Mouse (Mus musculus) regulatory T cell (primary cell): ENCODE results near the gene Grik4.

Experiments
- in situ Hi-C: fragments of 300-600 bp; cut with MboI, MseI; formaldehyde crosslinking; loops from one replicate; pipeline ENCODE4 v1.15.1; 2025; ENCODE audit warnings: high pct_unique_total_duplicates

Gene Grik4

GRCm38 (mm10) chr9:42674017-42674412 lies 270.3 kb downstream of the Grik4 start:
- in situ Hi-C loops, result loop anchor here (25.0 kb wide), 1 partner anchor 1412 kb away; no protein-coding TSS in a partner anchor

- in situ Hi-C loops, result loop anchor here (25.0 kb wide), 1 partner anchor 1411 kb away; no protein-coding TSS in a partner anchor
Measured at GRCm38 (mm10) chr9:42673385-42674016, 270.8 kb downstream of the Grik4 start.

- in situ Hi-C loops, result loop anchor here (25.0 kb wide), 1 partner anchor 1411 kb away; no protein-coding TSS in a partner anchor
Measured at GRCm38 (mm10) chr9:42672982-42673381, 271.3 kb downstream of the Grik4 start.

GRCm38 (mm10) chr9:42670619-42671018 lies 273.7 kb downstream of the Grik4 start:
- in situ Hi-C loops, result loop anchor here (25.0 kb wide), 1 partner anchor 1408 kb away; no protein-coding TSS in a partner anchor

- in situ Hi-C loops, result loop anchor here (25.0 kb wide), 1 partner anchor 1399 kb away; no protein-coding TSS in a partner anchor
Measured at GRCm38 (mm10) chr9:42661481-42661880, 282.8 kb downstream of the Grik4 start.

- in situ Hi-C loops, result loop anchor here (25.0 kb wide), 1 partner anchor 1390 kb away; no protein-coding TSS in a partner anchor
Measured at GRCm38 (mm10) chr9:42652756-42653155, 291.5 kb downstream of the Grik4 start.

- in situ Hi-C loops, result loop anchor here (25.0 kb wide), 1 partner anchor 1390 kb away; no protein-coding TSS in a partner anchor
Measured at GRCm38 (mm10) chr9:42652309-42652708, 292.0 kb downstream of the Grik4 start.

GRCm38 (mm10) chr9:42649872-42650271 lies 294.4 kb downstream of the Grik4 start:
- in situ Hi-C loops, result loop anchor here (25.0 kb wide), 1 partner anchor 1388 kb away; no protein-coding TSS in a partner anchor

- in situ Hi-C loops, result no loop called here
Measured at GRCm38 (mm10) chr9:42648051-42648450, 296.2 kb downstream of the Grik4 start.

GRCm38 (mm10) chr9:42647596-42647995 lies 296.7 kb downstream of the Grik4 start:
- in situ Hi-C loops, result no loop called here

GRCm38 (mm10) chr9:42646821-42647220 lies 297.5 kb downstream of the Grik4 start:
- in situ Hi-C loops, result no loop called here

- in situ Hi-C loops, result no loop called here
Measured at GRCm38 (mm10) chr9:42645161-42645560, 299.1 kb downstream of the Grik4 start.

- in situ Hi-C loops, result no loop called here
Measured at GRCm38 (mm10) chr9:42642821-42643220, 301.5 kb downstream of the Grik4 start.

- in situ Hi-C loops, result no loop called here
Measured at GRCm38 (mm10) chr9:42641550-42642117, 302.7 kb downstream of the Grik4 start.

- in situ Hi-C loops, result loop anchor here (5.0 kb wide), 1 partner anchor 94 kb away; no protein-coding TSS in a partner anchor
Measured at GRCm38 (mm10) chr9:42636446-42636845, 307.8 kb downstream of the Grik4 start.

GRCm38 (mm10) chr9:42631479-42631878 lies 312.8 kb downstream of the Grik4 start:
- in situ Hi-C loops, result no loop called here

- in situ Hi-C loops, result no loop called here
Measured at GRCm38 (mm10) chr9:42627634-42628033, 316.7 kb downstream of the Grik4 start.

GRCm38 (mm10) chr9:42627146-42627545 lies 317.1 kb downstream of the Grik4 start:
- in situ Hi-C loops, result no loop called here

- in situ Hi-C loops, result no loop called here
Measured at GRCm38 (mm10) chr9:42626226-42626775, 318.0 kb downstream of the Grik4 start.

GRCm38 (mm10) chr9:42614409-42614808 lies 329.9 kb downstream of the Grik4 start:
- in situ Hi-C loops, result no loop called here

GRCm38 (mm10) chr9:42613827-42614226 lies 330.5 kb downstream of the Grik4 start:
- in situ Hi-C loops, result no loop called here

- in situ Hi-C loops, result no loop called here
Measured at GRCm38 (mm10) chr9:42612482-42612991, 331.8 kb downstream of the Grik4 start.
